16 mouse cellular contexts compared by ENCODE assay signal in the genomic region with DNA sequence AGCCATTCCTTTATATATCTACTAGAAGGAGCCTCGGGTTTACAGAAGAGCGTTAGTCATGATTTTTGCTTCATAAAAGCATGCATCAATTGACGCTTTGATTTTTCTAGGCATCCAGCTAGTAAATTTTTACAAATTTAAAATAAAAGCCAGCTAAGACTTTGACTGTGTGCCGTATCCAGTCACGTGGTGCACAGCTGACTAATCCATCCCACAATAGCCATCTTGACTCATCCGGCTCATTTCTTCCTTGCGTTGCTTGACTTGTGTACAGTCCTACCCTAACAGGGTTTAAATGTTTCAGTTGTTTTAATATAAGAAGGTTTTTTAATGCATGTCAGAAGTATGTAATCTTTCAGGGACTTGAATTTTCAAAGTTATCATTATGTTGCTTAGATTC.
"Had no signal": no experiment of that assay in that cellular context is flagged by ENCODE, and none has a peak within 500 bp of the region (broad histone marks: within the 10 kb centered on the region; RNA-seq: fewer than 3 reads in every experiment).

No protein-coding gene starts in this region.

- H3K27me3 ChIP-seq: kidney, embryonic 15.5 days; limb, embryonic 12.5 days; limb, embryonic 15.5 days; neural tube, embryonic 12.5 days; neural tube, embryonic 15.5 days; stomach, embryonic 15.5 days had no signal

- H3K36me3 ChIP-seq: kidney, embryonic 15.5 days; limb, embryonic 12.5 days; limb, embryonic 15.5 days; midbrain, embryonic 13.5 days; neural tube, embryonic 12.5 days; neural tube, embryonic 15.5 days; stomach, embryonic 15.5 days had no signal

- H3K4me3 ChIP-seq: kidney, embryonic 15.5 days; limb, embryonic 12.5 days; limb, embryonic 15.5 days; midbrain, embryonic 13.5 days; neural tube, embryonic 12.5 days; neural tube, embryonic 15.5 days; stomach, embryonic 15.5 days had no signal

- DNase-seq: kidney, adult 18-20 months; kidney, postnatal 10 days; kidney, postnatal 36 days; left cerebral cortex, postnatal 4 days; liver, postnatal 0 days; lung, embryonic 14.5 days; spleen, adult 18-20 months; thymus, postnatal 36 days had no signal

- ATAC-seq: liver, postnatal 0 days; lung, postnatal 0 days; midbrain, embryonic 13.5 days had no signal
